Mouse (Mus musculus) MEL (cell line): ENCODE data around the gene Lrp11. TPM values are rescaled to one million over a fixed set of nuclear protein-coding genes. Genes with fewer than 3 reads are reported as not detected.
A peak's percentile ranks its signal among the peaks of the same experiment; 100 is the strongest.

Experiments
- DNase-seq: peaks from one replicate; pipeline ENCODE4 v3.0.0; 2011; ENCODE audit warnings: low read depth, low spot score
- H3K27ac ChIP-seq: 2 replicates; pipeline ENCODE4 v1.5.1; 2012; ENCODE audit warnings: low read depth, mild to moderate bottlenecking, control low read depth, low read length, moderate library complexity; ENCODE audit not compliant: control insufficient read depth
- H3K27me3 ChIP-seq, 2 experiments: fragments of 150-350 bp in 1 of 2; sonication (generic) in 1 of 2; 2 replicates each; pipeline ENCODE4 v1.6.1; 2012; ENCODE audit warnings: low read length in 2 of 2, mild to moderate bottlenecking in 2 of 2, improper control_type of control experiment in 1 of 2, moderate library complexity in 1 of 2; ENCODE audit not compliant: insufficient read depth in 2 of 2, control insufficient read depth in 1 of 2
- H3K36me3 ChIP-seq, 2 experiments: 2 replicates each; pipeline ENCODE4 v1.6.1; 2012 to 2014; ENCODE audit warnings: low read length in 2 of 2, improper control_type of control experiment in 1 of 2, inconsistent platforms in 1 of 2, mild to moderate bottlenecking in 1 of 2; ENCODE audit not compliant: insufficient read depth in 2 of 2, control insufficient read depth in 1 of 2
- H3K4me1 ChIP-seq, 2 experiments: fragments of 150-350 bp in 1 of 2; sonication (generic) in 1 of 2; 2 replicates each; pipeline ENCODE4 v1.6.1; 2012; ENCODE audit warnings: low read length in 2 of 2, improper control_type of control experiment in 1 of 2, mild to moderate bottlenecking in 1 of 2; ENCODE audit not compliant: insufficient read depth in 2 of 2, control insufficient read depth in 1 of 2
- H3K4me3 ChIP-seq, 2 experiments: fragments of 150-350 bp in 1 of 2; sonication (generic) in 1 of 2; 2 replicates each; pipeline ENCODE4 v1.5.1; 2012; ENCODE audit warnings: low read depth in 2 of 2, low read length in 2 of 2, mild to moderate bottlenecking in 2 of 2, moderate library complexity in 2 of 2, control low read depth in 1 of 2, improper control_type of control experiment in 1 of 2; ENCODE audit not compliant: control insufficient read depth in 1 of 2, insufficient read depth in 1 of 2
- H3K79me2 ChIP-seq: 2 replicates; pipeline ENCODE4 v1.6.1; 2012; ENCODE audit warnings: mild to moderate bottlenecking, low read length, moderate library complexity; ENCODE audit not compliant: control insufficient read depth, poor library complexity, insufficient read depth
- H3K9ac ChIP-seq: 2 replicates; pipeline ENCODE4 v1.6.1; 2012; ENCODE audit warnings: low read depth, mild to moderate bottlenecking, control low read depth, low read length, moderate library complexity; ENCODE audit not compliant: control insufficient read depth, poor library complexity, severe bottlenecking
- H3K9me3 ChIP-seq: fragments of 150-350 bp; sonication (generic); replicated peaks from 2 replicates; pipeline ENCODE4 v1.6.1; 2012; ENCODE audit warnings: mild to moderate bottlenecking, low read length, improper control_type of control experiment, moderate library complexity; ENCODE audit not compliant: insufficient read depth
- CHD1 ChIP-seq: IDR thresholded peaks from 2 replicates; pipeline ENCODE4 v1.6.1; 2012; ENCODE audit warnings: low read depth, mild to moderate bottlenecking, inconsistent platforms, low read length, improper control_type of control experiment
- CHD2 ChIP-seq: IDR thresholded peaks from 2 replicates; pipeline ENCODE4 v1.6.1; 2011; ENCODE audit warnings: low read length, improper control_type of control experiment
- CTCF ChIP-seq, 3 experiments: IDR thresholded peaks in 2 of 3; conservative IDR thresholded peaks in 1 of 3; 2 replicates each; pipeline ENCODE4 v1.5.1; 2011 to 2012; ENCODE audit warnings: low read length in 3 of 3, low read depth in 2 of 3, mild to moderate bottlenecking in 2 of 3, improper control_type of control experiment in 1 of 3, inconsistent platforms in 1 of 3, mixed read lengths in 1 of 3, moderate library complexity in 1 of 3; ENCODE audit not compliant: control insufficient read depth in 1 of 3, insufficient read depth in 1 of 3, poor library complexity in 1 of 3, severe bottlenecking in 1 of 3
- E2F4 ChIP-seq: IDR thresholded peaks from 2 replicates; pipeline ENCODE4 v1.6.1; 2011; ENCODE audit warnings: low read depth, low read length, improper control_type of control experiment, borderline replicate concordance
- ELF1 ChIP-seq: IDR thresholded peaks from 2 replicates; pipeline ENCODE4 v1.6.1; 2014; ENCODE audit warnings: low read depth, mild to moderate bottlenecking, inconsistent platforms, low read length, improper control_type of control experiment, moderate library complexity
- ETS1 ChIP-seq: IDR thresholded peaks from 2 replicates; pipeline ENCODE4 v1.6.1; 2012; ENCODE audit warnings: low read depth, mild to moderate bottlenecking, inconsistent platforms, low read length, improper control_type of control experiment, moderate library complexity
- JUND ChIP-seq: IDR thresholded peaks from 2 replicates; pipeline ENCODE4 v1.6.1; 2011; ENCODE audit warnings: low read depth, mild to moderate bottlenecking, improper control_type of control experiment, low read length
- MAFK ChIP-seq: IDR thresholded peaks from 2 replicates; pipeline ENCODE4 v1.6.1; 2011; ENCODE audit warnings: low read depth, mild to moderate bottlenecking, low read length, improper control_type of control experiment, borderline replicate concordance
- MAX ChIP-seq: IDR thresholded peaks from 2 replicates; pipeline ENCODE4 v1.6.1; 2011; ENCODE audit warnings: low read length, improper control_type of control experiment
- MAZ ChIP-seq: IDR thresholded peaks from 2 replicates; pipeline ENCODE4 v1.6.1; 2012; ENCODE audit warnings: low read depth, mild to moderate bottlenecking, inconsistent platforms, low read length, improper control_type of control experiment
- MYB ChIP-seq: IDR thresholded peaks from 2 replicates; pipeline ENCODE4 v1.6.1; 2011; ENCODE audit warnings: mild to moderate bottlenecking, low read depth, low read length, improper control_type of control experiment
- MYC ChIP-seq: IDR thresholded peaks from 2 replicates; pipeline ENCODE4 v1.6.1; 2011; ENCODE audit warnings: low read depth, mild to moderate bottlenecking, low read length, improper control_type of control experiment, moderate library complexity
- NELFE ChIP-seq: IDR thresholded peaks from 2 replicates; pipeline ENCODE4 v1.6.1; 2011; ENCODE audit warnings: low read depth, low read length, improper control_type of control experiment
- NRF1 ChIP-seq: IDR thresholded peaks from 2 replicates; pipeline ENCODE4 v1.6.1; 2014; ENCODE audit warnings: low read depth, mild to moderate bottlenecking, inconsistent platforms, low read length, improper control_type of control experiment, moderate library complexity; ENCODE audit not compliant: poor library complexity, insufficient read depth, severe bottlenecking
- POLR2AphosphoS2 ChIP-seq: IDR thresholded peaks from 2 replicates; pipeline ENCODE4 v1.6.1; 2011; ENCODE audit warnings: low read length, improper control_type of control experiment
- RAD21 ChIP-seq: IDR thresholded peaks from 2 replicates; pipeline ENCODE4 v1.6.1; 2011; ENCODE audit warnings: mild to moderate bottlenecking, low read depth, low read length, improper control_type of control experiment
- RCOR1 ChIP-seq: IDR thresholded peaks from 2 replicates; pipeline ENCODE4 v1.6.1; 2012; ENCODE audit warnings: low read depth, mild to moderate bottlenecking, inconsistent platforms, low read length, improper control_type of control experiment
- SIN3A ChIP-seq: IDR thresholded peaks from 2 replicates; pipeline ENCODE4 v1.6.1; 2012; ENCODE audit warnings: low read length, improper control_type of control experiment, inconsistent platforms
- TAL1 ChIP-seq: IDR thresholded peaks from 2 replicates; pipeline ENCODE4 v1.6.1; 2012; ENCODE audit warnings: mild to moderate bottlenecking, inconsistent platforms, low read length, moderate library complexity, mixed read lengths
- TCF12 ChIP-seq: IDR thresholded peaks from 2 replicates; pipeline ENCODE4 v1.6.1; 2014; ENCODE audit warnings: low read depth, mild to moderate bottlenecking, inconsistent platforms, low read length, improper control_type of control experiment, moderate library complexity
- UBTF ChIP-seq: IDR thresholded peaks from 2 replicates; pipeline ENCODE4 v1.6.1; 2012; ENCODE audit warnings: low read depth, mild to moderate bottlenecking, inconsistent platforms, low read length, improper control_type of control experiment, moderate library complexity, borderline replicate concordance; ENCODE audit not compliant: insufficient read depth
- ZMIZ1 ChIP-seq: IDR thresholded peaks from 2 replicates; pipeline ENCODE4 v1.6.1; 2012; ENCODE audit warnings: low read depth, mild to moderate bottlenecking, inconsistent platforms, low read length, improper control_type of control experiment, moderate library complexity
- polyA plus RNA-seq, 2 experiments: library from polyadenylated mRNA; stranded (reverse) in 1 of 2; unstranded in 1 of 2; fragments of >175 nt in 1 of 2; fragments of >200 nt in 1 of 2; gene quantifications; 2 replicates each; pipeline versions ENCODE4 v1.2.1 to v1.2.4; 2012; ENCODE audit warnings: low replicate concordance in 2 of 2, low read depth in 1 of 2; ENCODE audit not compliant: insufficient read length in 2 of 2, insufficient read depth in 1 of 2, missing spikeins in 1 of 2
- total RNA-seq: library from RNA; depleted of rRNA; stranded (reverse); fragments of 300-350 nt; gene quantifications from 2 replicates; pipeline ENCODE4 v1.2.3, GENCODE M21; 2012

Lrp11 gene
- total and polyA plus RNA-seq, 3 experiments: 0.92 to 1.0 TPM; not detected in 1

GRCm38 (mm10) chr10:7586771-7587170, 2.8 kb upstream of the Lrp11 start:
- Histone ChIP-seq H3K36me3 (peaks cover 0 to 2% of the 10 kb centered on the region in 2 experiments; a peak in 1 of 4 replicates), H3K9me3 (no peaks in the 10 kb centered on the region), H3K4me1 (peaks cover 0 to 12% of the 10 kb centered on the region in 2 experiments; a peak in 2 of 4 replicates), H3K4me3 (no peak overlapping the region), H3K9ac (no peak overlapping the region), H3K27me3 (peaks cover 6 to 9% of the 10 kb centered on the region in 2 experiments), H3K79me2 (no peaks in the 10 kb centered on the region; the same call in 1 of the 2 replicates), H3K27ac (no peak overlapping the region)
- no peak for DNase-seq
- TF ChIP-seq MAZ (no peak), RCOR1 (no peak), ZMIZ1 (no peak), E2F4 (no peak), MAX (no peak), NELFE (no peak), TAL1 (no peak), CHD2 (no peak), JUND (no peak), MYB (no peak), MAFK (no peak), TCF12 (no peak), SIN3A (no peak), UBTF (no peak), POLR2AphosphoS2 (no peak), CHD1 (no peak)

- Histone ChIP-seq H3K9me3 (no peaks in the 10 kb centered on the region), H3K79me2 (no peaks in the 10 kb centered on the region; the same call in 1 of the 2 replicates), H3K4me3 (peak overlapping the region; percentile 67 to 76), H3K4me1 (peaks cover 0 to 12% of the 10 kb centered on the region in 2 experiments; a peak in 2 of 4 replicates)
- peak; percentile 36 for DNase-seq
- no peak for TF ChIP-seq ETS1
- no peak for TF ChIP-seq CTCF (IDR thresholded peaks at IDR 0.05 in 2 of 3, conservative IDR thresholded peaks at IDR 0.05 in 1 of 3; ENCODE audit: control insufficient read depth in 1 of 3, insufficient read depth in 1 of 3, low read depth in 2 of 3, low read length in 3 of 3, poor library complexity in 1 of 3, severe bottlenecking in 1 of 3)
- no peak for TF ChIP-seq MYC
- TF ChIP-seq MAFK: no peak
- TF ChIP-seq RAD21: no peak
- no peak for TF ChIP-seq TAL1
- TF ChIP-seq NRF1: no peak
- no peak for TF ChIP-seq E2F4
- no peak for TF ChIP-seq MAX
- TF ChIP-seq ELF1: no peak
- TF ChIP-seq, all 39 proteins: peak for 0
- Histone ChIP-seq H3K9ac (peak overlapping the region; percentile 63), H3K27ac (no peak overlapping the region), H3K27me3 (peaks cover 6 to 7% of the 10 kb centered on the region in 2 experiments; a peak in 3 of 4 replicates), H3K36me3 (peaks cover 0 to 2% of the 10 kb centered on the region in 2 experiments; a peak in 1 of 4 replicates)
Observed at GRCm38 (mm10) chr10:7590234-7590689, 662 bp downstream of the Lrp11 start.
